Mouse (Mus musculus) embryonic facial prominence, embryonic 10.5 days (tissue): Measurements from ENCODE around the gene Ero1l. TPM values are rescaled to one million over a fixed set of nuclear protein-coding genes. Genes with fewer than 3 reads are reported as not detected.

ENCODE experiments used
- DNase-seq: peaks from one replicate; pipeline ENCODE4 v3.0.0-alpha.2; 2017; ENCODE audit warnings: low spot score
- H3K27ac ChIP-seq: fragments of 300-500 bp; sonication (generic); replicated peaks from 2 replicates; pipeline ENCODE4 v1.5.1; 2016; ENCODE audit warnings: mild to moderate bottlenecking
- H3K27me3 ChIP-seq: fragments of 300-500 bp; sonication (generic); replicated peaks from 2 replicates; pipeline ENCODE4 v1.6.1; 2016; ENCODE audit warnings: low read depth, mild to moderate bottlenecking; ENCODE audit not compliant: poor library complexity, severe bottlenecking
- H3K36me3 ChIP-seq: fragments of 300-500 bp; sonication (generic); replicated peaks from 2 replicates; pipeline ENCODE4 v1.6.1; 2016; ENCODE audit warnings: mild to moderate bottlenecking, moderate library complexity
- H3K4me1 ChIP-seq: fragments of 300-500 bp; sonication (generic); 2 replicates; pipeline ENCODE4 v1.6.1; 2016
- H3K4me3 ChIP-seq: fragments of 300-500 bp; sonication (generic); 2 replicates; pipeline ENCODE4 v1.5.1; 2016; ENCODE audit warnings: mild to moderate bottlenecking, moderate library complexity
- H3K9me3 ChIP-seq: fragments of 300-500 bp; sonication (generic); 2 replicates; pipeline ENCODE4 v1.6.1; 2016; ENCODE audit warnings: mild to moderate bottlenecking
- WGBS: fragments of 180-500 bp; shearing (Covaris S2); methylation state at CpG from one replicate; pipeline ENCODE4 v1.1.7; 2016; 5-methylcytosine and 5-hydroxymethylcytosine counted together
- polyA plus RNA-seq: library from polyadenylated mRNA; unstranded; fragments of >200 nt; fragmentation: Nextera tagmentation; extraction: Ambion mirVana; gene quantifications from 2 replicates; pipeline ENCODE4 v1.2.1, GENCODE M21; 2016

The Ero1l gene
- polyA plus RNA-seq, 1 experiment from 2014 or later = 32.7 TPM

GRCm38 (mm10) chr14:45275816-45276215 is 42.8 kb downstream of the Ero1l start:
- no peaks in the 10 kb centered on the region for H3K9me3 ChIP-seq
- H3K4me3 ChIP-seq = no peak overlapping the region

DNA sequence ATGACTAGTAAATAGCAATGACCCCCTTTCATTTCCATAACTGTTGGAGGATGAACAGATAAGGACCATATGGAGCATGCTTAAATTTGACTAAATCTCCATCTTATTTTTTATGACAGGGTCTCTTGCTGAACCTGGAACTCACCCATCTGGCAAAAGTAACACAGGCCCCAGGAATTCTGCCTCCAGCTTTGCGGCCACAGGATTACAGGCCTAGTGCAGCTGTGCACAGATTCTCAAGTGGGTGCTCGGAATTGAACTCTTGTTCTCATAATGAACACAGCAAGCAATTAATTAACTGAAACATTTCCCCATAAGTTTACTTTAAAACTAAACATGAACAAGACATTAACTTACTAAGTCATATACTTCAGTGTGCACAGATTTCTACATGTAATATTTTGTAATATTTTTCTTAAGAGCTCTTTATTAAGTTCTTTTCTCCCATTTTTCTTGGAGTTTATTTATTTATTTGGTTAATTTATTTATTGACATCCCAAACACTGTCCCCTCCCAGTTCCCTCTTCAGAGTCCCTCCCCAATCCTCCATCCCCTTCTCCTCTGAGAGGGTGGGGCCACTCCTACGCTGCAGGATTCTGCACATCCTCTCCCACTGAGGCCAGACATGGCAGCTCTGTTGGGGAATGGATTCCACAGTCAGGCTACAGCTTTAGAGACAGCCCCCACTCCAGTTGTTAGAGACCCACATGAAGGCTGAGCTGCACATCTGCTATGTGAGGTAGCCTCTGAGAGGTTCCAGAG is 54.6 kb downstream of the Ero1l start:
- H3K4me1 ChIP-seq = no peaks in the 10 kb centered on the region
- no peak overlapping the region for H3K27ac ChIP-seq
- DNase-seq = no peak
- no peak overlapping the region for H3K4me3 ChIP-seq
- no peaks in the 10 kb centered on the region; the same call in 1 of the 2 replicates for H3K36me3 ChIP-seq
- H3K27me3 ChIP-seq = no peaks in the 10 kb centered on the region
- 90% methylated on average over 3 of the region's 3 CpGs for WGBS
- 0 out of 2 replicates have a peak, but pooled peaks cover 3% of the 10 kb centered on the region for H3K9me3 ChIP-seq

More at GRCm38 (mm10) chr14:45275816-45276215, 42.8 kb downstream of the Ero1l start:
- Histone ChIP-seq H3K27ac (no peak overlapping the region), H3K36me3 (peaks cover 4% of the 10 kb centered on the region; the same call in 1 of the 2 replicates), H3K27me3 (no peaks in the 10 kb centered on the region), H3K4me1 (no peaks in the 10 kb centered on the region)
- DNase-seq = no peak
- 83% methylated on average over 6 of the region's 6 CpGs for WGBS

DNA sequence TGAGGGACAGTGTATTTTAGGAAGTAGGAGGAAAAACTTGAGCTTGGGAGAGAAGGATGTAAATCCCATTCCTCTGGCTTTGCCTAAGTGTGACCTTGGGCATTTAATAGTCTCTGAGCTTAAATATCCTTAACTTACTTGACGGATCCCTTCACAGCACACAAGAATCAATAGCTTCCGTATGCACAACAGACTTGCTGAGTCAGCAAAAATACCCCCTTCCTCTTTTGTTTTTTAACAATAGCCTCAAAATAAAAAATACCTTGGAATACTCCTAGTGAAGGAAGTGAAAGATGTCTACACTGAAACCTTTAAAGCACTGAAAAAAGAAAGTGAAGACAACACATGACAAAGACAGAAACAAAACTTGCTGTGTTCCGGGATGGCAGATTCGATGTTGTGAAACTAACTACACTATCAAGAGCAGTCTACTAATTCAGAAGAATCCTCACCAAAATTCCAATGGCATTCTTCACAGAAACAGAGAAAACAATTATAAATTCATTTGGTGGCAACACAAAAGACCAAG is 67.0 kb downstream of the Ero1l start:
- Histone ChIP-seq H3K36me3 (no peaks in the 10 kb centered on the region), H3K9me3 (no peaks in the 10 kb centered on the region), H3K4me3 (no peak overlapping the region), H3K4me1 (no peaks in the 10 kb centered on the region), H3K27ac (no peak overlapping the region), H3K27me3 (no peaks in the 10 kb centered on the region)
- no peak for DNase-seq
- WGBS = 91% methylated on average over 4 of the region's 4 CpGs

DNA sequence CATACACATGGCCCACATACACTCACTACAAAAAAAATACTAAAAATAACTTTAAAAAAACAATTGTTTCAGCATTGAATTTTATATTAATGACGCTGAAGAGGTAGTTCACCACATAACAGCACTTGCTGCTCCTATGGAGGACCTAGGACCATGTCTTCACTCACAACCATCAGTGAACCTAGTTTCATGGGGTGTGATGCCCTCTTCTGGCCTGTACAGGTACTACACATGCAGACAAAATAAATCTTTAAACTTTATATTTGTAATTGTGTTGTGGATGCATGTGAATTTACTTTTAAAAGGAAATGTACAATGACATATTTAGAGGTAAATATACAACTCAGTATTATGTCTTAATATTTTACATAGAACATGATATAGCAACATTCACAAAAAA is 77.0 kb downstream of the Ero1l start:
- no peaks in the 10 kb centered on the region for H3K4me1 ChIP-seq
- H3K36me3 ChIP-seq = no peaks in the 10 kb centered on the region
- H3K27ac ChIP-seq = no peak overlapping the region
- H3K9me3 ChIP-seq = no peaks in the 10 kb centered on the region
- H3K4me3 ChIP-seq = no peak overlapping the region
- no peaks in the 10 kb centered on the region for H3K27me3 ChIP-seq
- DNase-seq = no peak
- 54% methylated on average over 1 of the region's 1 CpGs for whole genome bisulfite sequencing

- no peaks in the 10 kb centered on the region for H3K4me1 ChIP-seq
- H3K4me3 ChIP-seq = no peak overlapping the region
- H3K27me3 ChIP-seq = no peaks in the 10 kb centered on the region
- no peak for DNase-seq
- H3K27ac ChIP-seq = no peak overlapping the region
- H3K9me3 ChIP-seq = no peaks in the 10 kb centered on the region
- no peaks in the 10 kb centered on the region for H3K36me3 ChIP-seq
- WGBS = 85% methylated on average over 2 of the region's 2 CpGs
Observed at GRCm38 (mm10) chr14:45239042-45239441, 79.5 kb downstream of the Ero1l start.

Other genes starting within 250 kb of the Ero1l start
- 3.4 and 3.6 TPM in 2 replicates for gene Gpr137c, start 99.1 kb downstream of the Ero1l start, polyA plus RNA-seq
- gene Txndc16, start 98.4 kb downstream of the Ero1l start, polyA plus RNA-seq = 15.3 TPM in 2 replicates
- gene Psmc6, start 11.0 kb upstream of the Ero1l start, polyA plus RNA-seq = 206 and 210 TPM in 2 replicates
- 41.3 and 49.3 TPM in 2 replicates for gene Styx, start 32.3 kb upstream of the Ero1l start, polyA plus RNA-seq
- 54.6 and 57.0 TPM in 2 replicates for gene Gnpnat1, start 86.1 kb upstream of the Ero1l start, polyA plus RNA-seq
- gene Fermt2, start 211.3 kb upstream of the Ero1l start, polyA plus RNA-seq = 83.7 and 99.7 TPM in 2 replicates